Mouse (Mus musculus) bone marrow macrophage, adult 2 months (primary cell): ENCODE results near the gene Map7.

ENCODE experiments used
- CTCF ChIP-seq: IDR thresholded peaks from 2 replicates; pipeline ENCODE4 v1.5.1; 2012; ENCODE audit warnings: low read depth, mild to moderate bottlenecking, low read length, moderate library complexity
- POLR2A ChIP-seq: IDR thresholded peaks from 2 replicates; pipeline ENCODE4 v1.6.1; 2012; ENCODE audit warnings: mild to moderate bottlenecking, low read depth, low read length, borderline replicate concordance

GRCm38 (mm10) chr10:20149121-20149834 lies 1.0 kb downstream of the Map7 start:
- no peak for TF ChIP-seq CTCF
- TF ChIP-seq POLR2A = no peak
